ENCODE assay signal across 13 mouse cellular contexts in genomic region chr1:132468926-132469325, GRCm38 (mm10). TPM values are rescaled to one million over a fixed set of nuclear protein-coding genes. Genes with fewer than 3 reads are reported as not detected.
DNase-seq lines count a peak whose midpoint lies in the region; ATAC-seq lines count a peak whose summit lies in the region.
"Had no signal": no experiment of that assay in that cellular context is flagged by ENCODE, and none has a peak within 500 bp of the region (broad histone marks: within the 10 kb centered on the region; RNA-seq: fewer than 3 reads in every experiment).

No protein-coding gene starts in this region.

- H3K9ac ChIP-seq in heart, embryonic 11.5 days (ENCODE audit: low read depth, low read length): no peak overlapping the region
- H3K9ac ChIP-seq: forebrain, embryonic 15.5 days; limb, embryonic 15.5 days had no signal

- no peak for ATAC-seq in heart, embryonic 11.5 days (replicated peaks; ENCODE audit: insufficient number of reproducible peaks, low FRiP score, low TSS enrichment)
- ATAC-seq: forebrain, embryonic 15.5 days had no signal

- H3K4me2 ChIP-seq in heart, embryonic 11.5 days: no peak overlapping the region
- H3K4me2 ChIP-seq: forebrain, embryonic 15.5 days; limb, embryonic 15.5 days had no signal

- DNase-seq in heart, postnatal 4 days: peak; percentile 31
- DNase-seq in 3T3-L1 (ENCODE audit: low read depth, low spot score): peak; percentile 69
- peak; percentile 48 for DNase-seq in ES-CJ7 (ENCODE audit: low read depth, low spot score)
- DNase-seq in adrenal gland, postnatal 4 days (ENCODE audit: low spot score in 2 of 2): peak; percentile 9 to 11
- no peak for DNase-seq in spleen, postnatal 36 days (ENCODE audit: low spot score in 2 of 2)
- DNase-seq in thymus, postnatal 4 days: no peak
- DNase-seq: embryo, embryonic 11 days; right cerebral cortex, postnatal 25 days had no signal

- no peaks in the 10 kb centered on the region for H3K27me3 ChIP-seq in heart, embryonic 11.5 days (ENCODE audit: control insufficient read depth, insufficient read depth, low read length)
- H3K27me3 ChIP-seq: forebrain, embryonic 15.5 days; limb, embryonic 15.5 days had no signal

- H3K9me3 ChIP-seq in heart, embryonic 11.5 days (replicated peaks; ENCODE audit: control insufficient read depth, low read length): no peaks in the 10 kb centered on the region
- H3K9me3 ChIP-seq: forebrain, embryonic 15.5 days; G1E; hindbrain, embryonic 10.5 days; limb, embryonic 15.5 days had no signal

- no peaks in the 10 kb centered on the region for H3K36me3 ChIP-seq in heart, embryonic 11.5 days (ENCODE audit: control insufficient read depth, insufficient read depth, low read length)

- peaks cover 6% of the 10 kb centered on the region; the same call in 1 of the 2 replicates for H3K4me1 ChIP-seq in heart, embryonic 11.5 days (ENCODE audit: control insufficient read depth, insufficient read depth, low read length)
- H3K4me1 ChIP-seq: forebrain, embryonic 15.5 days; hindbrain, embryonic 10.5 days had no signal

- no peak overlapping the region for H3K4me3 ChIP-seq in heart, embryonic 11.5 days (ENCODE audit: low read depth, low read length)
- H3K4me3 ChIP-seq: forebrain, embryonic 15.5 days; hindbrain, embryonic 10.5 days; limb, embryonic 15.5 days had no signal

- H3K27ac ChIP-seq in heart, embryonic 11.5 days (ENCODE audit: low read depth, low read length): no peak overlapping the region
- H3K27ac ChIP-seq: forebrain, embryonic 15.5 days; hindbrain, embryonic 10.5 days; limb, embryonic 15.5 days had no signal

RNA-seq across cellular contexts. Expression of gene Rbbp5, which starts 8.2 kb away (rescaled TPM):
- total RNA-seq in heart, postnatal 4 days (2021): 10 to 100 TPM; 20.5 to 22.0 TPM
- polyA plus RNA-seq in heart, embryonic 11.5 days (2014; fragmentation: Nextera tagmentation; extraction: Ambion mirVana): 32.4 and 40.1 TPM in 2 replicates
- total RNA-seq in adrenal gland, postnatal 4 days (2021): 10 to 100 TPM; 33.6 to 39.9 TPM

RNA-seq across cellular contexts. Expression of gene Tmem81, which starts 37.1 kb away (rescaled TPM):
- total RNA-seq in heart, postnatal 4 days (2021): 1 to 10 TPM; 1.9 to 2.0 TPM
- polyA plus RNA-seq in heart, embryonic 11.5 days (2014; fragmentation: Nextera tagmentation; extraction: Ambion mirVana): 1.1 and 1.3 TPM in 2 replicates
- 1 to 10 TPM; 5.2 to 5.4 TPM for total RNA-seq in adrenal gland, postnatal 4 days (2021)

RNA-seq across cellular contexts. Expression of gene Dstyk, which starts 51.6 kb away (rescaled TPM):
- total RNA-seq in heart, postnatal 4 days (2021): 10 to 100 TPM; 16.9 to 17.3 TPM
- 11.6 and 11.9 TPM in 2 replicates for polyA plus RNA-seq in heart, embryonic 11.5 days (2014; fragmentation: Nextera tagmentation; extraction: Ambion mirVana)
- 10 to 100 TPM; 28.3 to 29.0 TPM for total RNA-seq in adrenal gland, postnatal 4 days (2021)

Comparison
In these comparisons a context has a peak if more than half of its experiments do, and no peak if none do; other contexts are left out.
1. DNase-seq: peak in heart, postnatal 4 days (single experiment), 3T3-L1 (single experiment), ES-CJ7 (single experiment) and adrenal gland, postnatal 4 days (2 of 2); none in spleen, postnatal 36 days (0 of 2) and thymus, postnatal 4 days (single experiment).